Mouse (Mus musculus) adrenal gland, postnatal 36 days (tissue): ENCODE measurements around the gene Thap4. TPM values are rescaled to one million over a fixed set of nuclear protein-coding genes. Genes with fewer than 3 reads are reported as not detected.

ENCODE experiments used
- total RNA-seq, 2 experiments: library from RNA; stranded (reverse); gene quantifications; 2 replicates each; pipeline ENCODE4 v1.2.3; 2021

Gene Thap4
- total RNA-seq, 2 experiments from 2014 or later = 45.4 to 57.4 TPM

Other genes starting within 250 kb of the Thap4 start
- 10 to 100 TPM; 19.1 to 23.5 TPM for gene Farp2, start 242.8 kb downstream of the Thap4 start, total RNA-seq
- 100 to 1,000 TPM; 127 to 129 TPM for gene Stk25, start 96.2 kb downstream of the Thap4 start, total RNA-seq
- 10 to 100 TPM; 10.9 to 13.1 TPM for gene Bok, start 69.2 kb downstream of the Thap4 start, total RNA-seq
- gene Atg4b, start 3.4 kb downstream of the Thap4 start, total RNA-seq = 10 to 100 TPM; 82.3 to 86.2 TPM
- 10 to 100 TPM; 63.7 to 70.9 TPM for gene Dtymk, start 47.1 kb upstream of the Thap4 start, total RNA-seq
- gene Ing5, start 49.1 kb upstream of the Thap4 start, total RNA-seq = 10 to 100 TPM; 18.9 to 20.0 TPM
- gene D2hgdh, start 70.0 kb upstream of the Thap4 start, total RNA-seq = 10 to 100 TPM; 46.9 to 57.9 TPM
- gene Gal3st2, start 106.4 kb upstream of the Thap4 start, total RNA-seq = not detected
- gene Gal3st2b, start 163.4 kb upstream of the Thap4 start, total RNA-seq = under 1 TPM in 1 of 2 experiments, not detected in 1; 0.23 TPM
- gene Gal3st2c, start 235.6 kb upstream of the Thap4 start, total RNA-seq = under 1 TPM; 0.07 to 0.20 TPM